Mouse (Mus musculus): ENCODE measurements at regions not wholly inside any gene's neighbourhood (a gene's known extent, or its start where the extent isn't known, plus 50 kb on each side); places are given as distances from the start of the nearest gene placed in this dataset.

- TF ChIP-seq GATA1 (IDR thresholded peaks at IDR 0.05; ENCODE audit: borderline replicate concordance, low read length) = no peak
- TF ChIP-seq FLI1 (IDR thresholded peaks at IDR 0.05; ENCODE audit: low read length) = no peak
These were observed 66.5 kb downstream of the Bmp15 start for GRCm38 (mm10) chrX:6254058-6254457.
